In the genomic region with DNA sequence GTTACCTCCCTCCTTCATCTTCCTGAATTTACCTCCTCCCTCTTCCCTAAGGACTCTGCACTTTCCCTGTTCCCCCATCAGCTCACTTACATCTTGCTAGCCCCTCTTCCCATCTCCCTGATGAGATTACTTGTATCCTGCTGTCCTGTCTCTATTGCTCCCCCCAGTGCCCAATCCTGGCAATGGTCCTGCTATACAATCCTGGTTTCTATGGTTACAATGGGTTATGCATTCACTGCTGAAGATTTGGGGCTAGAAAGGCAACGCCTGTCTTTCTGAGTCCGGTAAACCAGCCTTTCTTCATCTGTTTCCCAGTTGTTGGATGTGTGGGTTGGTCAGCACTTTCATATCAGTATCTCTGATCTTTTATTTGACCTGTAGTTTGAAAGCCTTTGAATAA, we compare ENCODE assay signal across 9 mouse cellular contexts. TPM values are rescaled to one million over a fixed set of nuclear protein-coding genes. Genes with fewer than 3 reads are reported as not detected.
DNase-seq lines count a peak whose midpoint lies in the region; ATAC-seq and TF ChIP-seq lines count a peak whose summit lies in the region.
"Had no signal": no experiment of that assay in that cellular context is flagged by ENCODE, and none has a peak within 500 bp of the region (broad histone marks: within the 10 kb centered on the region; RNA-seq: fewer than 3 reads in every experiment).

No protein-coding gene starts in this region.

- H3K4me1 ChIP-seq in heart, postnatal 0 days (ENCODE audit: control insufficient read depth, insufficient read depth): peaks cover 26% of the 10 kb centered on the region
- H3K4me1 ChIP-seq in hindbrain, postnatal 0 days (ENCODE audit: insufficient read depth, low read length): no peaks in the 10 kb centered on the region; the same call in 1 of the 2 replicates
- H3K4me1 ChIP-seq in midbrain, embryonic 13.5 days (replicated peaks): peaks cover 13% of the 10 kb centered on the region

- no peak overlapping the region for H3K9ac ChIP-seq in heart, postnatal 0 days (replicated peaks; ENCODE audit: low read depth, low read length)
- H3K9ac ChIP-seq in hindbrain, postnatal 0 days (replicated peaks; ENCODE audit: low read length): no peak overlapping the region
- no peak overlapping the region for H3K9ac ChIP-seq in midbrain, embryonic 13.5 days (replicated peaks)

- H3K27me3 ChIP-seq in heart, postnatal 0 days (ENCODE audit: control insufficient read depth, insufficient read depth, low read length): peaks cover 4% of the 10 kb centered on the region; the same call in 1 of the 2 replicates
- no peaks in the 10 kb centered on the region for H3K27me3 ChIP-seq in hindbrain, postnatal 0 days (ENCODE audit: insufficient read depth, low read length)
- H3K27me3 ChIP-seq in midbrain, embryonic 13.5 days: 0 out of 2 replicates have a peak, but pooled peaks cover 10% of the 10 kb centered on the region

- no peak for ATAC-seq in heart, postnatal 0 days (ENCODE audit: insufficient read depth, low read depth)
- peak; percentile 53 for ATAC-seq in CD4-positive, CD25-positive, alpha-beta regulatory T cell, adult 4 months
- peak; percentile 58; the same call in 1 of the 2 replicates for ATAC-seq in hindbrain, postnatal 0 days
- ATAC-seq in midbrain, embryonic 13.5 days: peak; percentile 62

- intact Hi-C loops in heart, postnatal 25 days (cut with DNase I): loop anchor here (5.0 kb wide), 1 partner anchor 77 kb away; no protein-coding TSS in a partner anchor

- H3K4me3 ChIP-seq in heart, postnatal 0 days (ENCODE audit: low read depth, low read length): no peak overlapping the region
- H3K4me3 ChIP-seq in hindbrain, postnatal 0 days (ENCODE audit: low read length): no peak overlapping the region
- H3K4me3 ChIP-seq in midbrain, embryonic 13.5 days (replicated peaks): no peak overlapping the region

- no peak for DNase-seq in heart, postnatal 0 days (ENCODE audit: low spot score)
- DNase-seq in heart, postnatal 25 days (ENCODE audit: low spot score): no peak
- DNase-seq in embryo, embryonic 11 days: peak; percentile 80
- peak; percentile 80 for DNase-seq in hindbrain, postnatal 0 days (ENCODE audit: low spot score)
- DNase-seq in thymus, postnatal 25 days: peak; percentile 53
- DNase-seq in gastrocnemius, adult 18-20 months (ENCODE audit: low spot score): no peak

- 41% methylated on average over 2 of the region's 2 CpGs for WGBS in heart, postnatal 0 days
- 5% methylated on average over 2 of the region's 2 CpGs for WGBS in hindbrain, postnatal 0 days
- WGBS in midbrain, embryonic 13.5 days: 4% methylated on average over 2 of the region's 2 CpGs

- no peaks in the 10 kb centered on the region for H3K9me3 ChIP-seq in heart, postnatal 0 days (replicated peaks; ENCODE audit: control insufficient read depth, low read length)
- no peaks in the 10 kb centered on the region for H3K9me3 ChIP-seq in hindbrain, postnatal 0 days (ENCODE audit: low read length)
- no peaks in the 10 kb centered on the region for H3K9me3 ChIP-seq in midbrain, embryonic 13.5 days

- no peak for TF ChIP-seq EP300 in heart, postnatal 0 days (IDR thresholded peaks at IDR 0.05; ENCODE audit: low read depth)

- H3K4me2 ChIP-seq in heart, postnatal 0 days (ENCODE audit: low read depth, low read length): no peak overlapping the region
- no peak overlapping the region for H3K4me2 ChIP-seq in hindbrain, postnatal 0 days (ENCODE audit: low read depth, low read length)
- no peak overlapping the region for H3K4me2 ChIP-seq in midbrain, embryonic 13.5 days (replicated peaks)

- H3K36me3 ChIP-seq in heart, postnatal 0 days (replicated peaks; ENCODE audit: control insufficient read depth, insufficient read depth, low read length): no peaks in the 10 kb centered on the region
- H3K36me3 ChIP-seq in hindbrain, postnatal 0 days (ENCODE audit: insufficient read depth, low read length): no peaks in the 10 kb centered on the region
- no peaks in the 10 kb centered on the region for H3K36me3 ChIP-seq in midbrain, embryonic 13.5 days

- TF ChIP-seq CTCF in heart, postnatal 0 days (IDR thresholded peaks at IDR 0.05; ENCODE audit: low read depth): peak; percentile 48
- peak; percentile 68 for TF ChIP-seq CTCF in hindbrain, postnatal 0 days (IDR thresholded peaks at IDR 0.05; ENCODE audit: low read depth)

- H3K27ac ChIP-seq in heart, postnatal 0 days (ENCODE audit: low read depth): no peak overlapping the region
- no peak overlapping the region for H3K27ac ChIP-seq in hindbrain, postnatal 0 days
- no peak overlapping the region for H3K27ac ChIP-seq in midbrain, embryonic 13.5 days

RNA-seq across cellular contexts. Expression of a gene that starts 6.1 kb away (rescaled TPM):
- total RNA-seq in heart, postnatal 0 days (2014; rRNA removed; ENCODE audit: low replicate concordance): not detected in 2 replicates
- not detected in 2 replicates for polyA plus RNA-seq in heart, postnatal 0 days (2015; fragmentation: Nextera tagmentation; extraction: Ambion mirVana)
- not detected for total RNA-seq in heart, postnatal 25 days (2021)
- polyA plus RNA-seq in CD4-positive, CD25-positive, alpha-beta regulatory T cell, adult 4 months (2017; shearing (Covaris generic)): not detected
- total RNA-seq in hindbrain, postnatal 0 days (2014; rRNA removed): not detected in 2 replicates
- 0.23 TPM in 1 of 2 replicates, not detected in the other for polyA plus RNA-seq in hindbrain, postnatal 0 days (2015; fragmentation: Nextera tagmentation; extraction: Ambion mirVana)
- not detected in 2 replicates for polyA plus RNA-seq in midbrain, embryonic 13.5 days (2015; fragmentation: Nextera tagmentation; extraction: Ambion mirVana)
- not detected for total RNA-seq in gastrocnemius, adult 18-20 months (2021)
- total RNA-seq: layer of hippocampus, postnatal 25 days had no signal

RNA-seq across cellular contexts. Expression of a gene that starts 32.1 kb away (rescaled TPM):
- 0.08 and 1.1 TPM in 2 replicates for total RNA-seq in heart, postnatal 0 days (2014; rRNA removed; ENCODE audit: low replicate concordance)
- polyA plus RNA-seq in heart, postnatal 0 days (2015; fragmentation: Nextera tagmentation; extraction: Ambion mirVana): 0.70 and 0.92 TPM in 2 replicates
- under 1 TPM; 0.47 to 0.67 TPM for total RNA-seq in heart, postnatal 25 days (2021)
- 1 to 10 TPM; 1.6 to 2.2 TPM for polyA plus RNA-seq in CD4-positive, CD25-positive, alpha-beta regulatory T cell, adult 4 months (2017; shearing (Covaris generic))
- 6.1 and 11.3 TPM in 2 replicates for total RNA-seq in hindbrain, postnatal 0 days (2014; rRNA removed)
- 5.5 and 5.6 TPM in 2 replicates for polyA plus RNA-seq in hindbrain, postnatal 0 days (2015; fragmentation: Nextera tagmentation; extraction: Ambion mirVana)
- polyA plus RNA-seq in midbrain, embryonic 13.5 days (2015; fragmentation: Nextera tagmentation; extraction: Ambion mirVana): 2.5 and 2.6 TPM in 2 replicates
- total RNA-seq in gastrocnemius, adult 18-20 months (2021): under 1 TPM in 1 of 2 experiments, not detected in 1; 0.33 TPM

RNA-seq across cellular contexts. Expression of a gene that starts 54.9 kb away (rescaled TPM):
- total RNA-seq in heart, postnatal 0 days (2014; rRNA removed; ENCODE audit: low replicate concordance): 31.3 and 43.1 TPM in 2 replicates
- 23.1 and 24.3 TPM in 2 replicates for polyA plus RNA-seq in heart, postnatal 0 days (2015; fragmentation: Nextera tagmentation; extraction: Ambion mirVana)
- 10 to 100 TPM; 19.3 to 23.4 TPM for total RNA-seq in heart, postnatal 25 days (2021)
- polyA plus RNA-seq in CD4-positive, CD25-positive, alpha-beta regulatory T cell, adult 4 months (2017; shearing (Covaris generic)): under 1 TPM; 0.40 to 0.75 TPM
- total RNA-seq in hindbrain, postnatal 0 days (2014; rRNA removed): 4.9 and 8.6 TPM in 2 replicates
- polyA plus RNA-seq in hindbrain, postnatal 0 days (2015; fragmentation: Nextera tagmentation; extraction: Ambion mirVana): 6.2 and 7.1 TPM in 2 replicates
- polyA plus RNA-seq in midbrain, embryonic 13.5 days (2015; fragmentation: Nextera tagmentation; extraction: Ambion mirVana): 4.0 and 4.8 TPM in 2 replicates
- 10 to 100 TPM; 13.4 to 17.6 TPM for total RNA-seq in gastrocnemius, adult 18-20 months (2021)

Comparison
In these comparisons a context has a peak if more than half of its experiments do, and no peak if none do; other contexts are left out.
1. DNase-seq: peak in embryo, embryonic 11 days (single experiment), hindbrain, postnatal 0 days (single experiment) and thymus, postnatal 25 days (single experiment); none in heart, postnatal 0 days (single experiment), heart, postnatal 25 days (single experiment) and gastrocnemius, adult 18-20 months (single experiment).